Mouse (Mus musculus) spleen, postnatal 4 days (tissue): ENCODE results near the gene Gpr62.
A peak's percentile ranks its signal among the peaks of the same experiment; 100 is the strongest.

ENCODE experiments used
- DNase-seq, 2 experiments: peaks; one replicate each; pipeline ENCODE4 v3.0.0; 2022; ENCODE audit warnings: low spot score in 2 of 2

The Gpr62 gene

DNA sequence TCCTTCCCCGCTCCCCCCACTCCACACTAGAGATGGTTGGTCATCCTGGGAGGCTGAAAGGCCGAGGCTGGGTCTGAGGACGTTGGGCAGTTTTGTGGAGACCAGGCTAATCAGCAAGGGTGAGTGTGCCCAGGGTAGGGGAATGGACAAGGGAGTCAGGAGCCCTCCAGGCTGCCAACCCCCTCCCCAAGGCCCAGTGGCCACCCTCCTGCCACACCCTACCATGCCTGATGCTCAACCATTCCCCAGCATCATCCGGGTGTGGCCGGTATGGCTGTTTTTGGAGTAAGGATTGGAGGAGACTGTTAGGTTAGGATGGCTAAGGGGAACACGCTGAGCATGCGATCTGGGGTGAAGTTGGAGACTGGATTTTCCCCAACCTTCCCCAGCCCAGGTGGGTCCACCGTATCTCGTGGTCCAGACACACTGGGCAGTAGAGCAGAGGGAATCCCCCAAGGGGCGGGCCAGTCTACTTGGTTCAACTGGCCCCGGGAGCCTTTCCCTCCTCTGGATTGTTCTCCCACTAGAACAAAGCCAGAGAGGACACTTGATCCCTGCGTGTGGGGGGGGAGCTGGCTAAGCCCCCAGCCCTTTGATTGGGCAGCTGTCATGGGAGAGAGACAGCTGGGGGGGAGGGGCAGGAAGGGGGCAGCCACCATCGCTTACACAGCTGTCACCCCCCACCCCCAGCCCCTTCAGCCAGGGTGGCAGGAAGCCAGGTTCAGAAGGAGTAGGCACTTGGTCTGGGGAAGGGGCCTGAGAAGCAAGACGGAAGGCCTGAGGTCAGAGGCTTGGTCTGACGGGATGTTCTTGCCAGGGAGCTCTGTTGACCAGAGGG lies 9.2 kb downstream of the Gpr62 start:
- DNase-seq: no peak

DNA sequence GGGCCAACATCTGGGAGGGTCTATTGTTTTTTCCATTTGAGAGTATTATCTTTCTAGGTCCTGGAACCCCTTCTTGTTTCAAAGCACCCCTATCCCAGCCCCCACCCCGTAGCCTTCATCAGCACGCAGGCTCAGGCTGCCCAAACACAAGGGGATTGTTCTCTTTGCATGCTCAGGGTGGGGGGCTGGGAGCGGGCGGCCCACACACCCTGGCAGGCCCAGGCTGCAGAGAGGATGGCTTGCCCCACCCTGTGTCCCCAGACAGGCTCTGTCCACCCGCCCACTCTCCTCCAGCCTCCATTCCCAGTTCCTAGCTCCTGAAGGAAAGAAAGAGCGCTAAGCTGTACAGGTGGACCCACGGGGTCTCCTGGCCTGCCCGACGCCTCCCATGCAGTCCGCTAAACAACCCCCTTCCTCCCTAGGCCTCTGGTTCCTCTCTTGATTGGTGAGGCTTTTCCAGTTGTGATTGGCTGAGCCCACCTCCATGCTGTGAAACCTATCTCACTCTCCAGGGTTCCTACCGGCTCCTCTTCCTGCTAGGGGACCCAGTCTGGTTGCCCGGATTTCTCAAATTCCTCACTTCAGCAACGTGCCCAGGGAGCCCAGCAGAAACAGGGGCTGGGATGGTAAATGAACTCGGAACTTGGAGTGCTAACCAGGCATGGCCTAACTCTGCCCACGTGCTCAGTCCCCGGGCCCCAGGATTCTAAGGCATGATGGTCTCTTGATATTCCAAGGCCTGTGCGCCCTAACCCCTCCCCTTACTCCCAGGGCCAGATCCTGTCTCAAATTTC lies 10.7 kb downstream of the Gpr62 start:
- no peak for DNase-seq

DNA sequence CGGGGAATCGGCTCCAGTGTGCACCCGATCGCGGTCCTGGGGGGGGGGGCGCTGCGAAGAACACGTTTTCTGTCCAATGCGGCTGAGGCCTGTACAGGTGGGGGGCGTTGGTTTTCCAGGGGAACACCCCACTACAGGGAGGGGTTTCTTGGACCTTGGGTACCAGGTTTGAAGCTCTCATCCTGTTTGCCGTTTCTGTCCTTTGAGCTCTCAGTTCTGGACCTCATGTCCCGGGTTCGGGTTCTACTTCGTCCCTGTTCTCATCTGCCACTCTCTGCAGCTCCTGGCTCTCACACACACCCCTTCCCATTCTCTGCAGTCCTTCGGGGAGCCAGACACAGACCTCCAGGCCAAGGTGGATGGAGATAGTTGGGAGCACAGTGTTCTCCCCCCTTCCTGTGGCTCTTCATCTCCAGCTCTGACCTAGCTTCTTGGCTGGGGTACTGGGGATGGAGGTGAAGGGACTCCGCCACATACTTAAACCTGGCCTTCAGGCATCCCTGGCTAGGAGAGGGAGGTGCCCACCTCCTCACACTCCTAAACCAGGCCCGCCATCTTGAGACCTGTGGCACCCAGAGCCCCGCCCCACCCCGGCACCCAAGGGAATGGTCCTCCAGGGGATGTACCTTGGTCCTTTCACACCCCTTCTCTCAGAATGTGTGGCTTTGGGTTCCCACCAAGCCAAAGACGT lies 11.5 kb downstream of the Gpr62 start:
- no peak for DNase-seq

DNA sequence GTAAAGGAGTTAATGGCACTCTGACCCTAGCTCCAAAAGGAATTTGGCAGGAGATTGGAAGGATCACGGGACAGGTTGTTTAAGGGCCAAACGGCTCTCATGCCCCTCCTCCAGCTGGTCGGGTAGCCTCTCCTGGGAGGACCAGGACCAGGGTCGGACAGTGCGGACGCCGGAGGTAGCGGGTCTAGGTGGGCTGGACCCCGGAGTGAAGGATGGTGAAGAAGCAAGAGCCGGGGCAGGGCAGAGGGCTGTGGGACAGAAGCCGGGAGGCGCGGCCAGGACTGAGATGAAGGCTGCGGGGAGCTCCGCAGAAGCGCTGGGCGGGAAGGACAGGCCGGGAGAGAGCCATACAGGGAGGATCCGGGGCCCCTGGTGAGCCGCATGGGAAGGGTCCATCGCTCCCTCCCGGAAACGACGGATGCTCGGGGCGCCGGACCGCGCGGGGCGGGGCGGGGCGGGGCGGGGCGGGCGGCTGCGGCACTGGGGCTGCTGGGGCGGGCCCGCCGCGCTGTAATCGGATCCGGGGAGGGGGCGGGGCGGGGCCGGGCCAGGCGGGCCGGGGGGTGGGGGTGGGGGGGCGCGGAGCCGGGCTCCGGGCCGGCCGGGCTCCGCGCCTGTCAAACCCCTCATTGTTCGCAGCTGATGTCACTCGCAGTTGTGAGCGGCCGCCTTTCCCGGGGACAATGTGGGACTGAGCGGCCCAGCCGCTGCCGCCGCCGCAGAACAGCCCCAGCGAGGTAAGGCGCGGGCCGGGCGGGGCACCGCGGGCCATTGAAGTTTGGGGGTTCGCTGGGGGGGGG lies 12.3 kb downstream of the Gpr62 start, which contains the start of gene Pcbp4:
Gene Pcbp4, plus strand, starts transcription at position 21 of the 800 bp plus-strand sequence.
- DNase-seq: peak in 1 of 2 experiments; percentile 69

DNA sequence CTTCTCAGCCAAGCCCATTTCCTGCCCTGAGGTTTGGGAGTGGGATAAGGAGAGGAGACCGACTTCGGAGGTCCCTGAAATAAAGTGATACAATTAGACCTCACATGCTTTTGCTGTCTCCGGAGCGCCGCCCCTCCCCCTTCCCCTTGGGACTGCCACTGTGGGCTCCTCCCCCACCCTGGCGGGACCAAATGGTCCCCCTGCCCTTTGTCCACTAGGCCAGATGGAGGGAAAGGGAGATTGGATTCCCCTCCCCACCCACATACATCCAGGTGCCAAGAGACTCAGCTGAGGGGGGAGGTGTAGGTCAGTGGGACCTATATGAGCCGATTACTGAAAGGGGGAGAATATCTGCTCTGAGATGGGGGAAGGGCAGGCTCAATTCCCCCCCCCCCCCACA lies 12.9 kb downstream of the Gpr62 start:
- DNase-seq: peak in 1 of 2 experiments; percentile 68

DNA sequence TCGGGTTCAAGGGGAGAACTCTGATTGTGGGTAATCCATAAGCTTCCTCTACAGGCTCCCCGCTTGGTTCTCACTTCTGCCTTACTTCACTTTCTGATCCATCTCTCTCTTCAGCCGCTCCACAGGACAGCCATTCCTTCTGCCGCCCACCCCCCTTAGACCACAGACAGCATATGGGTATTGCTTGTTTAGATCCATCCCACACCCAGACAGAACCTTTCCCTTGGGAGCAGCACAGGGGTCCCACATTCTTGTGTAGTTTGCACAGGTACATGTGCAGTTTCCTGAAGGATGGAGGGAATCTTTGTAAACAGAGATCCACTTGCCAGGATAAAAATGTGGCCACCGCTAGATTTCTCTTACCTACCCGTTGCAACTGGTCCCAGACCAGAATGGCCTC lies 13.4 kb downstream of the Gpr62 start:
- no peak for DNase-seq

DNA sequence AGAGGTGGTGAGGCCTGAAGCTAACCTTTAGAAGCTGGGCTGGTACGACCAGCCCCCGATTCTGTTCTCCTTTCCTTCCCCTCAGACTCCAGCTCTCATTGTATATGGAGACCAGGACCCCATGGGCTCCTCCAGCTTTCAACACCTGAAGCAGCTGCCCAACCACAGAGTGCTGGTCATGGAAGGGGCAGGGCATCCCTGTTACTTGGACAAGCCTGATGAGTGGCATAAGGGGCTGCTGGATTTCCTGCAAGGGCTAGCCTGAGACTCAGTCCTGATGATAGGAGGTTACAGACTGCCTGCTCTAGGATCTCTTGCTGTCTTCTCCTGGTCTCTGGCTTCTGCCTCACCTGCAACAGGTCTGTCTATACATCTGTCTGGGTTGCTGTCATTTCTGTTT lies 13.8 kb downstream of the Gpr62 start:
- DNase-seq: no peak

DNA sequence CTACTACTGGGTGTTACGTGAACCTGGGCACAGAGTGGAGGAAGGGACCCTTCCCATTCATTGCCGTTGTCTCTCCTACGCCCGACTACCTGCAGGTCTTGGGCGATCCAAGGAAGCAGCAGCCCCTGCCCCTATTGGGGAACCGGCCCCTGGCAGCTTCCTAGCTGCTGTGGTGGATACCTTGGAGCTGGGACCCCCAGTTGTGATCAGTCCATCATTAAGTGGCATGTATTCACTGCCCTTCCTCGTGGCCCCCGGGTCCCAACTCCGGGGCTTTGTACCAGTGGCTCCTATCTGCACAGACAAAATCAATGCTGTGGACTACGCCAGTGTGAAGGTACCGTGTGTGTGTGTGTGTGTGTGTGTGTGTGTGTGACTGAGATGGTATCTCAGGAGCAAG lies 14.4 kb downstream of the Gpr62 start:
- no peak for DNase-seq

DNA sequence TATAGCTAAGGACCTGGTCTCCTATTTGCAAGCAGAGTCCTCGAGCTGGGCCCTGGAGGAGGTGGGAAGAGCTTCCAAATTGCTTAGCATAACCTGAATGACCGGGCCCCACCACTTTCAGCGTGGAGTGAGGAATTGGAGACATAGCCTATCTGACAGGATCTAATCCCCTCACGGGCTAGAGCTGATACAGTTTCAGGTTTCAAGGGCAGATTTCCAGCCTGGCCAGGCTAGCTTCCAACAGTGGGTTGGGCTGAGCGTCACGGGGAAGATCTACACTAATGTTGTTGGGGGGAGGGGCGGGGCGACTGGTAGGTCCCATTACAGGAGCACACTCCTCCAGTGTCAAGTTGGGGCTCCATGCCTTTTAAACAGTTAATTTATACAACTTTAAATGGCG lies 15.1 kb downstream of the Gpr62 start:
- DNase-seq: no peak

DNA sequence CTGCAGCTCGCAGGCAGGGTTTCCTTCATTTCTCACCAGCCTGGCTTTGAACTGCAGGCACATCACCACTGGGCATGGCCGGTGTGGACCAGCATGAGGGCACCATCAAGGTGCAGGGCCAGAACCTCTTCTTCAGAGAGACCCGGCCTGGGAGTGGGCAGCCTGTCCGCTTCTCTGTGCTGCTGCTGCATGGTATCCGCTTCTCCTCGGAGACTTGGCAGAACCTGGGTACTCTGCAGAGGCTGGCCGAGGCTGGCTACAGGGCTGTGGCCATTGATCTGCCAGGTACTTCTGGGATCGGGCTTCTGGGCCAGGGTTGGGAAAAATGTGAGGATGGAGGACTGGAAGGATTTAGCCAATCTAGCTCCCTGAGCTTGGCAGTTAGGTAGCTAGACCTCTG lies 15.8 kb downstream of the Gpr62 start:
- DNase-seq: no peak

DNA sequence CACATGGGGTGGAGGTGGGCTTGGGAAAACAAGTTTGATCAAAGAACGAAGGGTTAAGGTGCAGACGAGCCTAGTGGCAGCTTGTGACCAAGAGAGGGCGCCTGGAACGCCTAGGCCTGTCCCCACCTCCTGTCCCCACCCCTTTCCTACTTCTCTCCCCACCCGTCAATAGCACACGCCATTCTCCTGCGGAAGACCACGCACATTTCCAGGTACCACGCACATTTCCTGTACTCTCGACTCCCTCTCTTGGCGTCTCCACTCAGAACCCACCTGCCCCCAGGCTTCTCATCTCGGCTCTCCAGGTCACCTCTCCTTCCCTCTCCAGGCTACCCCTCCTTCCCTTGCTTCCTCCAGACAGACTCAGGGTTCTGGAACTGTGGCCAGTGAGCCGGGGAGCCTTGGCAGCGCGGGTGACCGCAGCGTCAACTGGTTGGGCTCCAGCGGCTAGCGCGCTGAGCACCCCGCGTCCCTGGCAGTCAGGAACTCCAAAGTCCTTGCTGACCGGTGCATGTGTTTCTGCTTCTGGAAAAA lies 17.2 kb downstream of the Gpr62 start:
- DNase-seq: peak in 1 of 2 experiments; percentile 52

DNA sequence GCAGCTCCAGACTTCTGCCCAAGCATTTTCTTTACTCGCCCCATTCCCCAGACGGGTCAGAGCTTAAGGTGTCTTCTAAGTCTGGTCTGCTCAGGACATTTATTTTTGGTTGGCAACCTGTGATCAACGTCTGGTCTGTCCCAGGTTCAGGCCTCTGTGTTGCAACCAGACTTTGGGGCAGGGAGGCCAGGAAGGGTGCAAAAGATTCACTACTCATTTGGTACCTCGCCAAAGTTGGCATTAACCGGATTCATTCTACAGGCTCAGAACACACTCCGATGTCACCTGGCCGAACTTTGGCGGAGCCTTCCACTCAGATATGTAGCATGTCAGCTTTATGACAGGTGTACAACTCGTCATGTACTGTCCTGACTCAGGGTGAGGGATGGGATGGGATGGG lies 17.8 kb downstream of the Gpr62 start:
- no peak for DNase-seq

DNA sequence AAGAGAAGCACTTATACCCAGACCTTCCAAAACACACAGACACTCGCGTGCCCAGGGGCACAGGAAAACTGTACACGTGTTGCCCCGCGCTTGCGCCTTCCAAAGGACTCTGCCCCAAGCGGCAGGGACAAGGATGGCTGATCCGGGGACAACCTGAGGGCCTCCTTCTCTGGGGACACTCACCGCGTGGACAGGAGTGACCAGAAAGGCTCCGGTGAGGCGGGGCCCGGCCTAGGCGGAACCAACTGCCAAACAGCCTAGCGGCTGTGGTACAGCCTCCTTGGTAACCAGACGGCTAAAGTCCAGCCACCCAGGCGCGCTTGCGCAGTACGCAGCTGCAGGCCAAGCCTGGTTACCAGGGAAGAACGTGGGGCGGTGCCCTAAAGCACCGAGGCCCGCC lies 18.4 kb downstream of the Gpr62 start, which contains the start of the genes Abhd14b and Abhd14a:
Gene Abhd14b, plus strand, starts transcription at position 112 of the 400 bp plus-strand sequence.
Gene Abhd14a, minus strand, starts transcription at position 331 of the 400 bp plus-strand sequence.
- DNase-seq: peak; percentile 79 to 88

DNA sequence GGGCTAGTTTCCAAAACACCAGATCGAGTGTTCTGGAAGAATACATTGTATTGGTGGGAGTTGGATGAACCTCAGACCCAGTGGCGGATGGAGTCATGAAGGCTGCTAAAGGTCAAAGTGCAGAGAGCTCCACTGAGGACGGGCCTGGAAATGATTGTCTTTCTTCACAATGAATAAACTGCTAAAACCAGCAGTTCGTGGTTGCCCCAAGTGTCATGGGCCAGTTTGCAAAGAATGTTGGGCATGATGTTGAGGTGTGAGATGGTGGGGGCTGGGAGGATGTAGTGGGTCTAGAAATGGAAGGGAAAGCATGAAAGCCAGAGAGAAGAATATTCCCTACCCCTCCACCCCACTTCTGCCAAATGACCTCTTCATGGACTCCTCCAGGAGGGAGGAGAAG lies 20.9 kb downstream of the Gpr62 start:
- no peak for DNase-seq

DNA sequence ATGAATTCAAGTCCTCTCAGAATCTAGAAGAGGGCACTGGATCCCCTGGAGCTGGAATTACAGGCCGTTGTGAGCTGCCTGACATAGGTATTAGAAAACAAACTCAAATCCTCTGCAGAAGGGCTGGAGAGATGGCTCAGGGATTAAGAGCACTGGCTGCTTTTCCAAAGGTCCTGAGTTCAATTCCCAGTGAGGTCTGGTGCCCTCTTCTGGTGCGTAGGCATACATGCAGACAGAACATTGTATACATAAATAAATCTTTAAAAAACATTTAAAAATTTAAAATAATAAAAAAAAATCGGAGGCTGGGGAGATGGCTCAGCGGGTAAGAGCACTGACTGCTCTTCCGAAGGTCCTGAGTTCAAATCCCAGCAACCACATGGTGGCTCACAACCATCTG lies 23.1 kb downstream of the Gpr62 start:
- no peak for DNase-seq

DNA sequence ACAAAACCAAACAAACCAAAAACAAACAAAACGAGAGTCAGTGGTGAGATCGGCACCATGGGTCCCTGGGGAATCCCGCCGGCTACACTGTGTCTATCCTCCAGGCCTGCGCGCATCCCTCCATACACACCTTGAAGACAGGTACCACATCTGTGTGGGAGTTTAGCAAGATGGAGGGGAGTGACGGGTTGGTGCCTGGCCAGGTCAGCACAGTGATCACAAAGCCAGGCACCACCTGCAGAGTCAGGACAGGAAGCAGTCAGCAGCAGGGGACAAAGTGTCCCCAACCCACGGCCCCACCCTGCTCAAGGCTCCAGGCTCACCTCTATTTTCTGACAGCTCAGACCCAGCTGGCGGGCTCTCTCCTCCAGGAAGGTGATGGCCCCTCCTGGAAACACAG lies 29.2 kb downstream of the Gpr62 start:
- DNase-seq: no peak

DNA sequence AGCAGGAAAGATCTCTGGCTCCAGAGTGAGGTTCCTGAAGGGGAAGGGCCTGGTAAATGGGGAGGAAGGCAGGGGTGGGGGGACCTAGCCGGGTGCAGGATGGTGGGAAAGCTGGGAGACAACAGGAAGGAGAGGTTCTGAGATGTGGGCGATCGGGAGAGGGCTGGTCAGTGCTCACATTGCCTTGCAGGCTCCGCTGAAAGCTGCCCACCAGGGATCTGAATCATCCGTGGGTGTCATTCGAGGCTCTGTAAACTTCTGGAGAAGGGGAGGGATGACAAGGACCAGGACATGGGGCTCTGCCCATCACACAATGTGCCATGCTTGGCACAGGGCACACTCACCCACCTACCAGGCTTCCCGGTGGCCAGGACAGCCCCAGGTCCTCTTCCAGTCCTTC lies 32.3 kb downstream of the Gpr62 start:
- no peak for DNase-seq

DNA sequence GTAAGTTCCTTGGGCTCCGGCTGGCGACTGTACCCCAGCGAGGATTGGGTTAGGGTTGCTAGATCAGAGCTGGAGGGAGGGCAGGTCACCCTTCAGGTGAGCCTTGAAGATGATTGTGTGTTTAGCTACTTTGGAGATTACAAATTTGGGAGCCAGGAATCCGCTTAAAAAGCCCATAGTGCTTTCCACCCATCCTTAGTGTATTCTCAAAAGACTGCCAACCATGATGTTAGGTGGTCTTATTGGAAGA lies 35.8 kb downstream of the Gpr62 start:
- DNase-seq: no peak

DNA sequence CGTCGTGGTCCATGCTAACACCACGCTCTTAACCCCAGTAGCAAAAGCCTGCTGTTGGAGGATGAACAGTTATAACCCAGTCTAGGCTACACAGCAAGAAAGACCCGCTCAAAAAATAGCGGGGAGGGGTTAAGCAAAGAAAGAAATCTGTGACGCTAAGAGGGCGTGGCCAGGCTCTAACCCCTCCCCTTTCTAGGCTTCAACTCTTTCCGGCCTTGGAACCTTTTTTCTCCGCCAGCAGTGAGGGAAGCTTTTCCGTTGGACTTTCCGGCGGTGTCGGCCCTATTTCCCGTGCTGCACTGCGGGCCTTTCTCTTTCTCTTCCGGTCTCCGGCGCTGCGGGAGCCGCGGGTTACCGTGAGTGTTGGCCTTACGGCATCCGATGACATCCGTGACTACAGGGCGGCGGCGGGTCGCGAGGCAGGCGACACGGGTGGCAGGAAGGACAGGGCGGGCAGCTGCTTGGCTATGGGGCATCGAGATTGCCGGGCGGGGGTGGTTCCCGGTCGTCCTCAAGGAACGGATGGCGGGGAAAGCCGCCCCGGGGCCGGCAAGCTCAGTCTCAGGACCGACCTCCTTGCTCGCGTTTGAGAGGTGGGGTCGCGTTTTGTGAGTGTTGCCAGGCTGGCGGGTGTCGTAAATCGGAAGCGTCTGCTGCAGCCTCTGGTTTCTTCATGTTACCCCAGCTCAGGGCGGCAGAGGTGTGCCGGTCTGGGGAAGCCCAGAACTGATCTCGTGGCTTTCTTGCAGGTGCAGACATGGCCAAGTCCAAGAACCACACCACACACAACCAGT lies 36.3 kb downstream of the Gpr62 start, which contains the start of gene Rpl29:
Gene Rpl29, plus strand, starts transcription at position 234 of the 794 bp plus-strand sequence.
- peak; percentile 92 to 95 for DNase-seq

DNA sequence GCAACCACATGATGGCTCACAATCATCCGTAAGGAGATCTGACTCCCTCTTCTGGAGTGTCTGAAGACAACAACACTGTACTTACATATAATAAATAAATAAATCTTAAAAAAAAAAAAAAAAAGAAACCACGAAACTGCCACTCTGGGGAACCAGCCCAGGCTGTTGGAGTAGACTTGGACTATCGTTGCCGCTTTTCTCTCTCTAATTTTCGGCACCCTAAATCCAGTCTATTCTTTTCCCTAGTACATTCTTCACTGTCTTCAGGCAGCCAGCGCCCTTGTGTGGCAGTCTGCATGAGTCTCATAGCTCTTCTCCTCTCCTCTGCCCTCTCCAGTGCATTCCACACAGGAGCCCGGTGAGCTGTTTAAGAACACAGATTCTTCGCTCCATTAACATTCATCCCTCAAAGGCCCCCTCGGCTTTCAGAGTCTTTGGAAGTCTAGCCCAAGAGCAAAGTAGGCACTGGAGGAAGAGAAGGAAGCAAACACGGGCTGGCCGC lies 37.0 kb downstream of the Gpr62 start:
- no peak for DNase-seq
